ENCODE assay signal across 23 mouse cellular contexts in the genomic region with DNA sequence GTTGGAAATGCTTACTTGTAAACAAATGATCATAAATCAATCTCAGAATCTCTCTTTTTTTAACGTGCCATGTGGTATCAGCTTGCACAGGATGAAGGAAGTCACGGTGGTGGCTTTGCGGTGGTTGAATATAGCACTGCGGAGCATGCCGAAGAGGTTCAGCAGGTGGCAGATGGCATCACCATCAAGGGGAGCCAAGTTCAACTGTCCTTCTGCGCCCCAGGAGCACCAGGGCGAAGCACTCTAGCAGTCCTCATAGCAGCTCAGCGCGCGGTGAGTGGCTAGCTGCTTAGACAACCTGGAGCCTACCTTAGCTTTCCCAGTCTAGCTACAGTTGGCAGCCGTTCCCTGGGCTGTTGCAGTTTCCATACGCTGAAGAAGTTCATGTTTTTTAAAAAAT. TPM values are rescaled to one million over a fixed set of nuclear protein-coding genes. Genes with fewer than 3 reads are reported as not detected.
DNase-seq lines count a peak whose midpoint lies in the region; TF ChIP-seq lines count a peak whose summit lies in the region.
"Had no signal": no experiment of that assay in that cellular context is flagged by ENCODE, and none has a peak within 500 bp of the region (broad histone marks: within the 10 kb centered on the region; RNA-seq: fewer than 3 reads in every experiment).

No protein-coding gene starts in this region.

- no peaks in the 10 kb centered on the region; the same call in 1 of the 2 replicates for H3K4me1 ChIP-seq in cerebellum, adult 2 months (ENCODE audit: control insufficient read depth, insufficient read depth, low read length)
- H3K4me1 ChIP-seq: embryonic facial prominence, embryonic 15.5 days; forebrain, embryonic 15.5 days; heart, embryonic 13.5 days; limb, embryonic 13.5 days; liver, embryonic 12.5 days; midbrain, embryonic 13.5 days had no signal

- no peaks in the 10 kb centered on the region for H3K27me3 ChIP-seq in cerebellum, adult 2 months (ENCODE audit: control insufficient read depth, insufficient read depth, low read length)
- H3K27me3 ChIP-seq: embryonic facial prominence, embryonic 15.5 days; forebrain, embryonic 15.5 days; heart, embryonic 13.5 days; limb, embryonic 13.5 days; liver, embryonic 12.5 days; midbrain, embryonic 13.5 days had no signal

- H3K27ac ChIP-seq in cerebellum, adult 2 months (ENCODE audit: insufficient read depth, low read length), result no peak overlapping the region
- H3K27ac ChIP-seq: embryonic facial prominence, embryonic 15.5 days; forebrain, embryonic 15.5 days; heart, adult 2 months; heart, embryonic 13.5 days; hindbrain, postnatal 0 days; limb, embryonic 13.5 days; liver, embryonic 12.5 days; midbrain, embryonic 13.5 days had no signal

- intact Hi-C loops in left cerebral cortex, postnatal 4 days (cut with DNase I), result no loop called here
- intact Hi-C loops in left cerebral cortex, postnatal 25 days (cut with DNase I), result no loop called here

- no peak for TF ChIP-seq POLR2A in cerebellum, adult 2 months (IDR thresholded peaks at IDR 0.05; ENCODE audit: borderline replicate concordance, insufficient read depth, low read length)

- no peak for TF ChIP-seq CTCF in cerebellum, adult 2 months (IDR thresholded peaks at IDR 0.05; ENCODE audit: borderline replicate concordance, insufficient read depth, low read depth, low read length)

- DNase-seq in cerebellum, adult 18-20 months, result peak; percentile 7 to 13
- DNase-seq in cerebellum, postnatal 4 days (ENCODE audit: low spot score in 2 of 2), result no peak
- peak; percentile 14 for DNase-seq in left cerebral cortex, postnatal 4 days
- no peak for DNase-seq in left cerebral cortex, postnatal 25 days (ENCODE audit: low spot score in 2 of 2)
- peak; percentile 23 to 42 for DNase-seq in cerebellum, adult 2 months
- peak; percentile 46 to 59 for DNase-seq in cerebellum, postnatal 25 days
- no peak for DNase-seq in testis, postnatal 14 days (ENCODE audit: low spot score)
- DNase-seq: adrenal gland, postnatal 36 days; heart, adult 2 months; heart, postnatal 14 days; kidney, adult 9 months; kidney, postnatal 14 days; layer of hippocampus, postnatal 36 days; lung, adult 18-20 months; lung, postnatal 14 days; right cerebral cortex, postnatal 25 days had no signal

- H3K4me3 ChIP-seq in cerebellum, adult 2 months (replicated peaks; ENCODE audit: insufficient read depth, low read depth, low read length), result no peak overlapping the region
- H3K4me3 ChIP-seq: embryonic facial prominence, embryonic 15.5 days; forebrain, embryonic 15.5 days; heart, adult 2 months; heart, embryonic 13.5 days; limb, embryonic 13.5 days; liver, embryonic 12.5 days; midbrain, embryonic 13.5 days had no signal

- WGBS in cerebellum, adult 2 months, result 15% methylated on average over 12 of the region's 12 CpGs

RNA-seq across cellular contexts. Expression of a gene that starts 38.3 kb away (rescaled TPM):
- 10 to 100 TPM; 23.1 to 24.6 TPM for total RNA-seq in left cerebral cortex, postnatal 4 days (2021)
- total RNA-seq in left cerebral cortex, postnatal 25 days (2021), result 10 to 100 TPM; 19.5 to 21.9 TPM
- 7.9 and 8.5 TPM in 2 replicates for polyA plus RNA-seq in cerebellum, adult 2 months (2012; rRNA removed)

Comparison
In these comparisons a context has a peak if more than half of its experiments do, and no peak if none do; other contexts are left out.
1. DNase-seq: peak in cerebellum, adult 18-20 months (2 of 2), left cerebral cortex, postnatal 4 days (single experiment), cerebellum, adult 2 months (2 of 2) and cerebellum, postnatal 25 days (2 of 2); none in cerebellum, postnatal 4 days (0 of 2), left cerebral cortex, postnatal 25 days (0 of 2) and testis, postnatal 14 days (single experiment).